Mouse (Mus musculus) spleen, postnatal 4 days (tissue): ENCODE results near the gene Wasf3.
"Not testable (repeated sequence)": the region's sequence is repeated elsewhere in the genome, so short reads cannot be mapped to it uniquely, and the experiment has no call there.

Experiments
- DNase-seq, 2 experiments: peaks; one replicate each; pipeline ENCODE4 v3.0.0; 2022; ENCODE audit warnings: low spot score in 2 of 2

Gene Wasf3

GRCm38 (mm10) chr5:146442767-146443166, 58.0 kb downstream of the Wasf3 start:
- DNase-seq, result no peak

GRCm38 (mm10) chr5:146446633-146447032, 61.8 kb downstream of the Wasf3 start:
- no peak for DNase-seq

- no peak for DNase-seq
Measured at GRCm38 (mm10) chr5:146451592-146452254, 66.9 kb downstream of the Wasf3 start.

- DNase-seq, result no peak
Measured at GRCm38 (mm10) chr5:146453556-146453955, 68.8 kb downstream of the Wasf3 start.

- DNase-seq, result no peak
Measured at GRCm38 (mm10) chr5:146461612-146462011, 76.8 kb downstream of the Wasf3 start.

DNA sequence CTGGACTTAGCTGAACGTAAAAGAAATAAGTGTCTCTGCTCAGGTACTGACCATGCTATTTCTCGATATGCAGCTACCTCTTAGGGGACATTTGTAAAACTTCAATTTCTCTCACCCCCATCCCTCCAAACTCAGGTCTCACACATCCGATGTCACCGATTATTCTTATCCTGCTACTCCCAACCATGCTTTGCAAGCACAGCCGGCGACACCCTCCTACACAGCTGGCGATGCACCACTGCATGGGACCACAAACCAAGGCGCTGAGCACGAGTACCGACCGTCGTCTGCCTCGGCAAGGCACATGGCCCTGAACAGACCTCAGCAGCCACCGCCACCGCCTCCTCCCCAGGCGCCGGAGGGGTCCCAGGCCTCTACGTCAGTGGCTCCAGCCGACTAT, 81.9 kb downstream of the Wasf3 start:
- DNase-seq, result no peak

DNA sequence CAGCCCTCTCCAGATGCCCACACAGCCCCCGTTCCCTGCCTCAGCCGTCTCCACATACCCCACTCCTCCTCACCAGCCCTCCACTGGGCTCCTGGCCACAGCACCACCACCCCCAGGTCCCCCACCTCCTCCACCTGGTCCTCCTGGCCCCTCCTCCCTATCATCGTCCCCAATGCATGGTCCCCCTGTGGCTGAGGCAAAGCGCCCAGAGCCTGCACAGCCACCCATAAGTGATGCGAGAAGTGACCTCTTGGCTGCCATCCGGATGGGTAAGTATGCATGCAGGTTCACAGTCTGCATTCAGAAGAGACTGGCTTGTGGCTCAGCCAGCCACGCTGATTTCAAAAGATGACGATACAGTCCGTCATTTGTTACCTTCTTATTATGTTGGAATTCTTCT, 83.5 kb downstream of the Wasf3 start:
- no peak for DNase-seq

DNA sequence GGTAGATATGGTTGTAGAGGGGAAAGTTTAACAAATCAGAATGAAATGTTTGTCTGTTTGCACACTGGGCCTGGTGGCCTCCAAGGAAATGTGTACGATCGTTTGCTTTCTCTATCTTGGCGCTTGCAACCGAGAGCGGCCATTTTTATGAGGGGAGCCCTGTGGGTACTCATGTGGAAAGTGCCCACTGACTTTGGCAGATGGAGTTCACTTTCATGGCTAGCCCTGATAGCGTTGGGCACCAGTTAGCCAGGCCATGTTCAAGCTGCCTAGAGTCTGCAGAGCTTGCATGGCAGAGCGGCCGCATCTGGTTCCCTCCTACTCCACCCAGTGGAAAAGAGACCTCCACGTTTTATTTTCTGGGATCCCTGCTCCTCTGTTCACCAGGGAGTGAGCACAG, 86.0 kb downstream of the Wasf3 start:
- DNase-seq, result no peak

DNA sequence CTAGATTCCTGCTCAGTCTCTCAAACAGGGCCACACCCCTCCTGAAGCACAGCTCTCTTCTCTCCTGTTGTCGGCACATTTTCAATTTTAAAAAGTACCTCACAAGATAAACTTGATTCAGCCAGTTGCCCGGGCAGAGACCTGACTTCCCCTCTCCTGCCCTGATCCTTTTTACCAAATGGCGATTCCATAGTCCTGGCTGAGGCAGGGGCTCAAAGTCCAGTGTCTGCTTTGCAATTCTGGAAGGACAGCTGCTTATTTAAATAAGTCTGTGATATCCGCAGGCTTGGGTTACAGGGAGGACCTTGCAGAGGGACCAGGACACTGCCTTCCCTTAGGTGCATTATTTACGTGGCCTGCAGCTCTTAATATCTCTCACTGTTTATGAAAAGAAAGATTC, 86.5 kb downstream of the Wasf3 start:
- no peak for DNase-seq

GRCm38 (mm10) chr5:146471821-146472220, 87.0 kb downstream of the Wasf3 start:
- DNase-seq, result no peak

- DNase-seq, result not testable (repeated sequence)
Measured at GRCm38 (mm10) chr5:146479564-146479963, 94.8 kb downstream of the Wasf3 start.

GRCm38 (mm10) chr5:146481665-146482064, 96.9 kb downstream of the Wasf3 start, which contains the start of gene Gm6408:
Gene Gm6408 (plus strand): TSS chr5:146481965.
- not testable (repeated sequence) for DNase-seq

GRCm38 (mm10) chr5:146488959-146489358, 104.2 kb downstream of the Wasf3 start:
- DNase-seq, result not testable (repeated sequence)

DNA sequence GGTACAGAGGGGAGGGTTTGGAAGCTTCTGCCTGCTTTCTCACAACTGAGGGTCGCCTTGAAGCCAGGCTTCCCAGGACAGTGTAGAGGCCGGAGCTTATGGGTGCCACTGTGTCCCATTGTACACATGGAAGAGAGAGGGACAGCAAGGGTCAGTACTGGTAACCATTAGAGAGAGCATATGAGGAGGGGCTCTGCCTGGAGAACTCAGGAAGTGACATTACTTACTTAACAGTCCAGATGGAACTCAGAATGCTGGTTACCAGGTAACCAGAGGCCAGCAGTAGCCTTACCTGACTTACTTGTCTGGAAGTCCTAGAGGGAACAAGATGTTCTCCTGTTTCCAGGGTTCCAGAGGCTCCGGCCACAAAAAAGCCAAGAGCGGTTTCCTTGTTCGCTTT, 106.3 kb downstream of the Wasf3 start, which contains the start of gene Gm6370:
Gm6370 (plus strand) TSS at position 301 of the 400 bp plus-strand sequence.
- DNase-seq, result not testable (repeated sequence)

GRCm38 (mm10) chr5:146502099-146502498, 117.3 kb downstream of the Wasf3 start, which contains the start of gene 4930449I24Rik:
Gene 4930449I24Rik (plus strand): TSS chr5:146502399.
- not testable (repeated sequence) for DNase-seq

DNA sequence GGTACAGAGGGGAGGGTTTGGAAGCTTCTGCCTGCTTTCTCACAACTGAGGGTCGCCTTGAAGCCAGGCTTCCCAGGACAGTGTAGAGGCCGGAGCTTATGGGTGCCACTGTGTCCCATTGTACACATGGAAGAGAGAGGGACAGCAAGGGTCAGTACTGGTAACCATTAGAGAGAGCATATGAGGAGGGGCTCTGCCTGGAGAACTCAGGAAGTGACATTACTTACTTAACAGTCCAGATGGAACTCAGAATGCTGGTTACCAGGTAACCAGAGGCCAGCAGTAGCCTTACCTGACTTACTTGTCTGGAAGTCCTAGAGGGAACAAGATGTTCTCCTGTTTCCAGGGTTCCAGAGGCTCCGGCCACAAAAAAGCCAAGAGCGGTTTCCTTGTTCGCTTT, 129.0 kb downstream of the Wasf3 start, which contains the start of gene Gm3402:
Gm3402 (plus strand) TSS at position 301 of the 400 bp plus-strand sequence.
- not testable (repeated sequence) for DNase-seq
